Mouse (Mus musculus) WW6 (cell line): ENCODE measurements around the gene Fam81b.

Experiments
- DNase-seq: peaks from one replicate; pipeline ENCODE4 v3.0.0-alpha.2; 2013; ENCODE audit warnings: low read depth, low spot score

Fam81b gene

DNA sequence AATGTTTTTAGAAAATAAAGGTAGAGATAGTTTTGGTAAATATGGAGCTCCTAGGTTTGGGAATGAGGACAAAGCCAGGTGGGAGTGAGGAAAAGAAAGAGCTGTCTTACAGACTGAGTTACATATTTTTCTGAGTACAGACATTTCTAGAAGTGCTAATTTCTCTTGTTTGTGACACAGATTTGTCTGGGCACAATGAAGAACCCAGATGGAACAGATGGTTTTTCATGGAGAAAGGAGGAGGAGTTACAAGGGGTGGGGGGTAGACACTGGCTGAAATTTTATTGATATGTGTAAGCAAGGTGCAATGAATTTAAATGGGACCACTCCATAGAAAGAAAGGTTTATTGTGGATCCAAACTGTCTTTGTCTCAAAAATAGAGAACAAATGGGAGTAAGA lies 109.9 kb downstream of the Fam81b start:
- DNase-seq = no peak

DNA sequence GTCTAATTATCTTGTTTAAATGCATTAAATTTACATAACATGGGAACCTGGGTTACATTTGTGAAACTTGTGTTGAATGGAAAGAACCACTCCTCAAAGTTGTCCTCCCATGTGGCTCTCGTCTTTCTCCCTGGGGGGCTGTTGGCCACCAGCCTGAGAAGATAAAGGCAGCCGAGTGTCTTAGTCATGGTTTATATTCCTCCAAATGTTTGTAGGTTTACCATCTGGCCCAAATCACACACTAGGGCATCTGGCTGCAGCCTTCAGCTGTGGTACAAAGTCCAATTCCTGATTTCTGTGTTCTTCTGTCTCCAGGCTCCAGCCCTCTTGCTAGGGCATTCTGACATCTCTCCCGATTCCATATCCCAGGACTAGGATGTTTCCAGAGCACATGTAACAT lies 114.6 kb downstream of the Fam81b start:
- no peak for DNase-seq

DNA sequence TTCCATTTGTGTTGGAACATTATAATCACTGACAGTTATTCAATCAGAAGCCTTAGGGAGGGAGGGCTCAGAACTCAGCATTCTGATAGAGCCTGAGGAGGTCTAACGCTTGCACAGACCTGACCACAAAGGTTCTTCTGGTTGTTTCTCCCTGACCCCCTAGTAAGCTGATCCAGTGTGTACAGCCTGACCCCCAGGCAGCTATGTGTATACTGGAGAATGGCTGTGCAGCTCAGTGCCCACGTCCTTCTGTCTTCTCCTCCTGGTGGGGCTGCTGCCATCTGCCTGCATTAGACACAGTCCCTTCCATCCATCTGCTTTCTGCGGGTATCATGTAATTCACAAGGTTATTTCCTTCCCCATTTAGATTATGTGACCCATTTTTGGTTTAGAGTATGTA lies 115.7 kb downstream of the Fam81b start:
- no peak for DNase-seq

DNA sequence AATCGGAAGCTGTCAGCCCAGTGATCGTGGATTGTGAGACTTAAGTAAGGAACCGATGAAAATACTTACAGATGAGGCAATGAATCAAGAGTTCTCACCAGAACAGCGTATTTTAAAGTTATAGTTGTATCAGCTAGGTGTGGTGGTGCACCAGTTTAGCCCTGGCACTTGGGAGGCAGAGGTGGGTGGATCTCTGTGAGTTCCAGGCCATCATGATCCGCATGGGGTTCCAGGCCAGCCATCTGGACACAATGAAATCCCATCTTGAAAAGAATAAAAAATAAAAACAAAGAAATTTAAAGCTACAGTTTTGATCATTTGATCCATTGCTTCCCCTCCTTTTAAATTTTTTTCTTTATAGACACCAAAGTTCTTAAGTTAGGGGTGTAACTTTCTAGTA lies 117.2 kb downstream of the Fam81b start:
- DNase-seq = no peak

DNA sequence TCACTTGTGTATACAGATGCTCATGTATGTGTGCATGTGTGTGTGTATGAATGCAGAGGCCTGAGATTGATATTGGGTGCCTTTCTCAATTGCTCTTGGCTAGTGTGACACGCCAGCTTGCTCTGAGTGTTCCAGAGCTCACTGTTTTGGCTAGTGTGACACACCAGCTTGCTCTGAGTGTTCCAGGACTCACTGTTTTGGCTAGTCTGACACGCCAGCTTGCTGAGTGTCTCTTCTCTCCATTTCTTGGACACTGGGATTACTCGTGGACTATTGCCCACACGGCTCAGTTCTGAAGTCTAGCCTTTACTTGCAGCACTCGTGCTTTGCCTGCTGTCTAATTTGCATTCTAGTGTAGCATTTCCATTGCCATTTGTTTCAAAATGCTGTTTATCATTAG lies 126.2 kb downstream of the Fam81b start:
- no peak for DNase-seq

DNA sequence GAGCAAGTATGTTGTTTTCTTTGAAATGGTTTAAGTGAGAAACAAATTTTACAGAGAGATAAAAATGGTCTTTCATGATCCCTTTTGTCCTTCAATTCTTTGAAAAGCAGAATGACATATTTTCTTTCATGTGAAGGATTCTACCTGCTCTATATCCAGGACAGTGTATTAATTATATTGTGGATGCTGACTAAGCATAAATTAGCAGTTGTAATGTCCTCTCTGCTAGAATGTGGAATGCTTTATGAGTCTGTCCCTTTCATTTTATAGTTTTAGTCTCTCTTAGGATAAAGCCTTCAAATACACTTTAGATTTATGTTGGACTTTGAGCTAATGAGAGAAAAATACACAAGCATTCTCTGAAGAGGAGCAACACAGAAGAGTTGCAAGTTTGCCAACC lies 130.6 kb downstream of the Fam81b start:
- no peak for DNase-seq

DNA sequence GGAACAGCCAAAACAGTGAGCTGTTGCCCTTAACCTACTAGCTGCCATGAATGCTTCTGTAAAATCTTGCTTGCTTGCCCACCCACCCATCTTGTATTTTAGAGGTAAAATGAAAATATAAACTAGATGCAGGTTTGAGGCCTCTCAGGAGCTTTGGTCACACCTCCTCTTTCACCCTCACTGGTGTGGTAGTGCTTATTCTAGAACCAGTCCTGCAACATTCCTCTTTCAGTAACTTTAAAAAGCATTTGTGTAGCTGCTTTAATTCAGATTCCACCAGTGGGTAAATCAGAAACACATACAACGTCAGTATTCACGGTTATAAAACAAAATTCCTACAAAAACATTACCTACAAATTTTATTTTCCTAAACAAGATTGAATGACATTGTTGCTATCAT lies 144.3 kb downstream of the Fam81b start:
- no peak for DNase-seq

DNA sequence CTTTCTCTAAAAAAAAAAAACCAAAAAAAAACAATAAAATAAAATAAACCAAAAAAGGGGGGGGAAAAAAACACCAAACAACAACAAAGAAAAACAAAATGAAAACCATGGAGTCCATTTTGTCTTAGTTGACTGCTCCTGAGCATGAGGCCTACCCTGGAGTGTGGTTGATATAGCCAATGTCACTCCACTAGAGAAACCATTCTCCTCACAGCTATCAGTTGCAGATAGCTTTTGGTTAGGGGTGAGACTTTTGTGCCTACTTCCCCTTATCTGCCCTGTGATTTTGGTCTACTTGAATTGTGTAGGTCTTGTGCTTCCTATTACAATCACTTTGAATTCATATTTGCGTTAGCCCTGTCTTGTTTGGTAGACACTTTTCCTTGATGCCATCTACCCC lies 147.4 kb downstream of the Fam81b start:
- DNase-seq = no peak

DNA sequence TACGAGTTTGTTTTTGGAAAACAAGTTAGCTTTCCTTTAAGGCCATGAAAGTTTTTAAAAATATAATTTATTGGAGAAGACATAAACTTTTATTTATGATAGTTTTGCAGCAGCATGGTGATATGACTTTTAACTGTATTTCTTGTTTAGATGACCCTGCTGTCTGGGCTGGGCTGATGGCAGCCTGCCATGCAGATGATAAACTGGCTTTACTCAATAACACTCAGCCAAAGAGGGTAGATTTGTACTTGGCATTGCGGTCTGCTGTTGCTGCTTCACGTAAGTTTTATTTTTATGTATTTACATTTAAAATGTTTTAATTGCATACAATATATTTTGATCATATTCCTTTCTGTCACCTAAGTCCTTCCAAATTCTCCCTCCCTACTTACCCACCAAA lies 147.8 kb downstream of the Fam81b start:
- no peak for DNase-seq
